Mouse (Mus musculus) embryonic facial prominence, embryonic 10.5 days (tissue): ENCODE results near the gene Cacna1c. TPM values are rescaled to one million over a fixed set of nuclear protein-coding genes. Genes with fewer than 3 reads are reported as not detected.

Experiments
- DNase-seq: peaks from one replicate; pipeline ENCODE4 v3.0.0-alpha.2; 2017; ENCODE audit warnings: low spot score
- H3K27ac ChIP-seq: fragments of 300-500 bp; sonication (generic); replicated peaks from 2 replicates; pipeline ENCODE4 v1.5.1; 2016; ENCODE audit warnings: mild to moderate bottlenecking
- H3K27me3 ChIP-seq: fragments of 300-500 bp; sonication (generic); replicated peaks from 2 replicates; pipeline ENCODE4 v1.6.1; 2016; ENCODE audit warnings: low read depth, mild to moderate bottlenecking; ENCODE audit not compliant: poor library complexity, severe bottlenecking
- H3K36me3 ChIP-seq: fragments of 300-500 bp; sonication (generic); replicated peaks from 2 replicates; pipeline ENCODE4 v1.6.1; 2016; ENCODE audit warnings: mild to moderate bottlenecking, moderate library complexity
- H3K4me1 ChIP-seq: fragments of 300-500 bp; sonication (generic); 2 replicates; pipeline ENCODE4 v1.6.1; 2016
- H3K4me3 ChIP-seq: fragments of 300-500 bp; sonication (generic); 2 replicates; pipeline ENCODE4 v1.5.1; 2016; ENCODE audit warnings: mild to moderate bottlenecking, moderate library complexity
- H3K9me3 ChIP-seq: fragments of 300-500 bp; sonication (generic); 2 replicates; pipeline ENCODE4 v1.6.1; 2016; ENCODE audit warnings: mild to moderate bottlenecking
- WGBS: fragments of 180-500 bp; shearing (Covaris S2); methylation state at CpG from one replicate; pipeline ENCODE4 v1.1.7; 2016; 5-methylcytosine and 5-hydroxymethylcytosine counted together
- polyA plus RNA-seq: library from polyadenylated mRNA; unstranded; fragments of >200 nt; fragmentation: Nextera tagmentation; extraction: Ambion mirVana; gene quantifications from 2 replicates; pipeline ENCODE4 v1.2.1, GENCODE M21; 2016

Cacna1c gene
- polyA plus RNA-seq, 1 experiment from 2014 or later, result 4.9 TPM

GRCm38 (mm10) chr6:119034947-119035346 lies 161.3 kb downstream of the Cacna1c start:
- H3K4me3 ChIP-seq, result no peak overlapping the region
- 85% methylated on average over 2 of the region's 2 CpGs for WGBS
- H3K9me3 ChIP-seq, result peaks cover 2% of the 10 kb centered on the region; the same call in 1 of the 2 replicates
- peaks cover 16% of the 10 kb centered on the region for H3K4me1 ChIP-seq
- H3K36me3 ChIP-seq, result peaks cover 9% of the 10 kb centered on the region
- no peaks in the 10 kb centered on the region for H3K27me3 ChIP-seq
- DNase-seq, result no peak
- no peak overlapping the region for H3K27ac ChIP-seq

DNA sequence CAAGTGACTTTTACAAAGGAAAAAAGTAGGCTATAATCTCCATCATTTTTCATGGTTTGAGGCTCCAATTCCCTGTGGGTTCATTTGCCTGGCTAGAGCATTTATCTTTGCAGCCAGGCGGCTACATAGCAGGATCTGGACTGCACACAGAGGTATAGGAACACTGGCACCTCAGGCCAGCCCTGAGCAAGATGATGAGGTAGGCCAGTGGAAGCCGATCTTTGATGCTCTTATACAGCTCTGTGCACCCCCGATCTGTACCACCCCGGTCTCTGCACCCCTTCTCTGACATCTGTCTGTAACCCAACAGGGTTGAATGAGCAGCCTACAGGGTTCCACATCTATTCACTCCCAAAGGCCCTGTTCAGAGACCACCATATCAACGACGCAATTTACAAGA lies 168.3 kb downstream of the Cacna1c start:
- H3K27ac ChIP-seq, result no peak overlapping the region
- DNase-seq, result no peak
- no peaks in the 10 kb centered on the region for H3K36me3 ChIP-seq
- WGBS, result 81% methylated on average over 6 of the region's 6 CpGs
- peaks cover 10% of the 10 kb centered on the region for H3K4me1 ChIP-seq
- no peak overlapping the region for H3K4me3 ChIP-seq
- H3K9me3 ChIP-seq, result no peaks in the 10 kb centered on the region
- H3K27me3 ChIP-seq, result no peaks in the 10 kb centered on the region

DNA sequence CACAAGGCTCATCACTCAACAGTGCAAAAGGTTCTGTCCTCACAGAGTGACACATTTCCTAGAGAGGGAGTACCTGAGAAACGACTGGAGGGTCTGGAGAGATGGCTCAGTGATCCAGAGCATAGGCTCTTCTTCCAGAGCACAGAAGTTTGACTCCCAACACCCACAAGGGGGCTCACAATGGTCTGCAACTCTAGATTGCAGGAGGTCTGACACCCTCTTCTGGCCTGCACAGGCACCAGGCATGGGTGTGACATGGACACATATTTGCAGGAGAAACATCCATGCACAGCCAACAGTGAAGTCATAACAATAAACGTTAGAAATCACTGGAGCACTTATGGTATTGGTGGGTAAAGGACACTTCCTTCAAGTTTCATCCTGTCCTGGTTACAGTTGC lies 173.4 kb downstream of the Cacna1c start:
- no peaks in the 10 kb centered on the region for H3K9me3 ChIP-seq
- no peaks in the 10 kb centered on the region for H3K36me3 ChIP-seq
- H3K27me3 ChIP-seq, result no peaks in the 10 kb centered on the region
- H3K4me3 ChIP-seq, result no peak overlapping the region
- WGBS, result 68% methylated on average over 2 of the region's 2 CpGs
- H3K4me1 ChIP-seq, result peaks cover 35% of the 10 kb centered on the region
- no peak for DNase-seq
- no peak overlapping the region for H3K27ac ChIP-seq

DNA sequence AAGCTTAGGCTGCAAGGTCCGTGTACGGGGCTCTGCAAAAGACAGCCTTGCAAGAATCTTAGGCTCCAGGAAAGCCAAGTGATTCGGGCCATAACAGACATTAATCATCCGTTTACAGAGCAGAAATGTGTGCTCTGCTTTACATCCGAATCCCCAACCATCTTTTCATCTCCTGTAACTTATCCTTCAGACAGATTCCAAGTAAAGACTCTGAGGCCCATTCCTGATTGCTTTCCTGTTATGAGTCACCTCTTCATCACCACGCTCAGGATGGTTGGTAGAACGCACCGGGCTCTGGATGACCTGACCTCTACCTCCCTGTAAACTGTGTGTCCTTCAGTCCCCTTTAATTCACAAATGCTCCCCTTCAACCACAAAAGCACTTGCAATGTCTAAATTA lies 175.0 kb downstream of the Cacna1c start:
- Histone ChIP-seq H3K27me3 (no peaks in the 10 kb centered on the region), H3K9me3 (no peaks in the 10 kb centered on the region), H3K27ac (no peak overlapping the region), H3K4me1 (peaks cover 37% of the 10 kb centered on the region), H3K4me3 (no peak overlapping the region), H3K36me3 (no peaks in the 10 kb centered on the region)
- 80% methylated on average over 8 of the region's 8 CpGs for WGBS
- no peak for DNase-seq

DNA sequence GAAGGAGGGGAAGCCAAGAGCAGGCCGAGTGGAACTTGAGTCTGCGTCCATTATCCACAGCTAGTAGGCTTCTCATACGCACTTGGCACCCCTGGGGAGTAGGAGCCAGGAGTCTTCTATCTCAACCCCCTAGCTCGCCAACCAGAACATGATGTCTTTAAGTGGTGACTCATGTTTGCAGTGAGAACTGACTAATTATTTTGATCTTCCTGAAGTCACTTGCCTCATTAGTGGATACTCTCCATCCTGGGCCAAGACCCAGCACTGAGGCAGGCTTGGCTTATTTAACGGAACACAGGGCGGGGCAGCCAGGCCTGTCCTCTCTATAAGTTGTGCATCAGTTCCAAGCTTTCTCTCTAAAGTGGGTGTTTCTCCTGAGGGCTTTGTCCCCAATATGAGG lies 177.3 kb downstream of the Cacna1c start:
- 93% methylated on average over 6 of the region's 6 CpGs for WGBS
- DNase-seq, result no peak
- Histone ChIP-seq H3K4me1 (peaks cover 48% of the 10 kb centered on the region), H3K27me3 (no peaks in the 10 kb centered on the region), H3K36me3 (no peaks in the 10 kb centered on the region), H3K9me3 (no peaks in the 10 kb centered on the region), H3K27ac (no peak overlapping the region), H3K4me3 (no peak overlapping the region)

DNA sequence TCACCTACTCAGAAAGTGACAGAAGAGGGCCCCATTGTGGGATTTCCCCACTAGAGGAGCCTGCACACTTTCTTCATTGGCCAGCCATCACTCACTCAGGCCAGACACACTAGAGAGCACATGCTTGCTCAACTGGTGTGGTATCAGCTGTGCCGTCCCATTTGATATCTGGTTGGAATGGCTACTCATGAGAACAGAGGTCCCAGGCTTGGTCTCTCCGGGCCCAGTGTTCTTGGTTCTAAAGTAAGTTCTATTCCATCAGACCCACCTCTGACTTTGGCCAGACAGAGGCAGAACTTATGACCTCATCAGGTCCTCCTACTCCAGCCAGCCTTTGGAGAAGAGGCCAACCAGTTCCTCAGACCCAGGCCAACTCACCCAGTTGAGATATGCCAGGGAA lies 178.0 kb downstream of the Cacna1c start:
- no peak overlapping the region for H3K4me3 ChIP-seq
- H3K4me1 ChIP-seq, result peaks cover 48% of the 10 kb centered on the region
- H3K36me3 ChIP-seq, result no peaks in the 10 kb centered on the region
- H3K27me3 ChIP-seq, result no peaks in the 10 kb centered on the region
- 0 out of 2 replicates have a peak overlapping the region, but pooled peaks have one; percentile 15 for H3K27ac ChIP-seq
- 91% methylated on average over 2 of the region's 2 CpGs for WGBS
- no peaks in the 10 kb centered on the region for H3K9me3 ChIP-seq
- no peak for DNase-seq

GRCm38 (mm10) chr6:119017498-119017897 lies 178.7 kb downstream of the Cacna1c start:
- H3K27ac ChIP-seq, result no peak overlapping the region
- H3K27me3 ChIP-seq, result no peaks in the 10 kb centered on the region
- DNase-seq, result peak; percentile 18
- H3K36me3 ChIP-seq, result no peaks in the 10 kb centered on the region
- H3K4me1 ChIP-seq, result peaks cover 48% of the 10 kb centered on the region
- no peak overlapping the region for H3K4me3 ChIP-seq
- 72% methylated on average over 10 of the region's 10 CpGs for WGBS
- H3K9me3 ChIP-seq, result no peaks in the 10 kb centered on the region

- WGBS, result 38% methylated on average over 2 of the region's 2 CpGs
- H3K36me3 ChIP-seq, result no peaks in the 10 kb centered on the region
- DNase-seq, result peak; percentile 28
- peaks cover 38% of the 10 kb centered on the region for H3K4me1 ChIP-seq
- H3K27ac ChIP-seq, result 0 out of 2 replicates have a peak overlapping the region, but pooled peaks have one; percentile 66
- H3K27me3 ChIP-seq, result no peaks in the 10 kb centered on the region
- H3K9me3 ChIP-seq, result no peaks in the 10 kb centered on the region
- no peak overlapping the region for H3K4me3 ChIP-seq
Measured at GRCm38 (mm10) chr6:119015346-119015745, 180.9 kb downstream of the Cacna1c start.

DNA sequence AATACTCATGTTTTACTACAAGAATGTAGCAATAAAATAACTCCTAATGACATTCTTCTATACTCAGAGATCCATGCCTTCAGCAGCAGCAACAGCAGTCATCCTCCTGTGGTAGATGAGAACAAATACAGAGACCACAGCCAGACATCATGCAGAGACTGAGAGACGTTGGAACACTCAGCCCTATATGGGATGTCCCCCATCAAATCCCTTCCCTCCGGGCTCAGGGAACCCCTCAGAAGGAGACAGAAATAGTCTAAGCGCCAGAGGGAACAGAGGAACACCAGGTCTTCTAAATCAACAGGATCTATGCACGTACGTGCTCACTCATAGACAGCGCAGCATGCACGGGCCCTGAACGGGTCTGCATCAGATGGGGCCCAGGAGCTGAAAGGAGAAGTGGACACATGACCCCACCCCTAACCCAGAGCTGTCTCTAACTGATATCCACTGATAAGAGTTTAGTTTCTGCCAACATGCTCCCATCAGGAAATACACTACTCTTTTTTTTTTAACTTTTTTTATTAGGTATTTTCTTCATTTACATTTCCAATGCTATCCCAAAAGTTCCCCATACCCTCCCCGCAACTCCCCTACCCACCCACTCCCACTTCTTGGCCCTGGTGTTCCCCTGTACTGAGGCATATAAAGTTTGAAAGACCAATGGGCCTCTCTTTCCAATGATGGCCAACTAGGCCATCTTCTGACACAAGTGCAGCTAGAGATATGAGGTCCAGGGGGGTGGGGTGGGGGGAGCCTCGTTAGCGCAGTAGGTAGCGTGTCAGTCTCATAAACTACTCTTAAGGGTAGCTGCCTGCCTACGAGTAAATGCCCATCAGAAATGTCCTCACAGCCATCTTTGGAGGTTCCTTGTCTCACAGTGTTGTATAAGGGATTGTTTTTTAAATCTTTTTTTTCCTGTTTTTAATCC lies 182.8 kb downstream of the Cacna1c start:
- Histone ChIP-seq H3K27me3 (no peaks in the 10 kb centered on the region), H3K4me1 (peaks cover 32% of the 10 kb centered on the region), H3K4me3 (no peak overlapping the region), H3K36me3 (no peaks in the 10 kb centered on the region), H3K9me3 (no peaks in the 10 kb centered on the region), H3K27ac (no peak overlapping the region)
- DNase-seq, result no peak
- WGBS, result 90% methylated on average over 13 of the region's 13 CpGs

DNA sequence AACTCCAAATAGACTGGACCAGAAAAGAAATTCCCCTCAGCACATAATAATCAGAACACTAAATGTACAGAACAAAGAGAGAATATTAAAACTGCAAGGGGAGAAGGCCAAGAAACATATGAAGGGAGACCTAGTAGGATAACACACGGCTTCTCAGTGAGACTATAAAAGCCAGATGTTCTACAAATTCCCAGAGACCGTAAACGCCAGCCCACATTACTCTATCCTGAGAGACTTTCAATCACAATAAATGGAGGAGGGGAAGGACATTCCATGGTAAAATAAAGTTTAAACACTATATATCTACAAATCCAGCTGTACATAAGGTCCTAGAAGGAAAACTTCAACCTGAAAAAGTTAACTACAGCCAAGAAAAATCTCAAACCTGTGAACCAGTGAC lies 185.3 kb downstream of the Cacna1c start:
- Histone ChIP-seq H3K9me3 (no peaks in the 10 kb centered on the region), H3K36me3 (no peaks in the 10 kb centered on the region), H3K4me3 (no peak overlapping the region), H3K27ac (no peak overlapping the region), H3K27me3 (no peaks in the 10 kb centered on the region), H3K4me1 (peaks cover 15% of the 10 kb centered on the region)
- WGBS, result 60% methylated on average over 3 of the region's 3 CpGs
- DNase-seq, result no peak

DNA sequence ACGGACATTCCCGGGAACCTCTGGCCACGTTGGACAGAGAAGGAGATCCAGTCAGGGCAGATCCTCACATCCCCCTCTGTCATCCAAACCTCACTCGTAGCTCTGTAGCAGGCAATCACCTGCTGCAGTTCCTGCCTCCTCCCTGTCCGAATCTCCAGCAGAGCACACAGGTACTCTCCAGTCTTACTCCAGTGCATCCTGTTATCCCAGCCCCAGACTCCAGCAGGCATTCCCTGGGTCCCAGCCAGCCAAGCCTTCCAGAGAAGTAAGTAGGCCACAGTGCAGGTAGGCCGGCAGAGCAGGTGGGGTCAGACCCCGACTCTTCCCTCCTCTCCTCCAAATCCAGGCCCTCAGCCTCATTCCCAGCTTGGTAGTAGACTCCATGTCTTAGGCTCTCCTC lies 186.7 kb downstream of the Cacna1c start:
- DNase-seq, result no peak
- no peak overlapping the region for H3K27ac ChIP-seq
- H3K4me1 ChIP-seq, result 0 out of 2 replicates have a peak, but pooled peaks cover 10% of the 10 kb centered on the region
- H3K4me3 ChIP-seq, result no peak overlapping the region
- H3K9me3 ChIP-seq, result no peaks in the 10 kb centered on the region
- H3K27me3 ChIP-seq, result no peaks in the 10 kb centered on the region
- H3K36me3 ChIP-seq, result no peaks in the 10 kb centered on the region
- WGBS, result 86% methylated on average over 7 of the region's 7 CpGs

DNA sequence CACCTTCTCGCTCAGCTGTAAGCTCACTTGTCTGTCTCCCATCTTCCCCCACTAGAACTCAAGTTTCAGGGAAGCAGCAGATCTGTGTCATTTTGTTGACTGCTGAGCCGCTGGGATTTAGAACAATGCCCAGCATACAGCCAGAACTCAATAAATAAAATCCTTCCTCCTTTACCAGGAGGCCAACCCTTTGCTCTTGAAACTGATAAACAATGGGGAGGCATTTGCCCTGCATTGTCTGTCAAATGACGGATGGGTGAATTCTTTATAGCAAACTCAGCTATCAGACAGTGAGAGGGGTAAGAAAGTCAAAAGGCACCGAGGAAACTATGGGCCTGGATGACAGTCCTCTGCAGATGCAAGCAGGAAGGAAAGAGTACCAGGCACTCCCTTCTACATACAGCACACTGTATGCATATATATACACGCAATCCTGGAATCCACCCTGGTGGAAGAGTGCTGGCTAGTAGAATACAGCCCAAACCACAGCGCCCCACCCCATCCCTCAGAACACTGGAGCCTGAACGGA lies 187.5 kb downstream of the Cacna1c start:
- Histone ChIP-seq H3K36me3 (no peaks in the 10 kb centered on the region), H3K9me3 (no peaks in the 10 kb centered on the region), H3K27me3 (no peaks in the 10 kb centered on the region), H3K4me3 (no peak overlapping the region), H3K27ac (no peak overlapping the region), H3K4me1 (0 out of 2 replicates have a peak, but pooled peaks cover 10% of the 10 kb centered on the region)
- WGBS, result 78% methylated on average over 7 of the region's 7 CpGs
- DNase-seq, result no peak

- Histone ChIP-seq H3K36me3 (no peaks in the 10 kb centered on the region), H3K4me3 (no peak overlapping the region), H3K4me1 (peaks cover 24% of the 10 kb centered on the region), H3K27ac (no peak overlapping the region), H3K27me3 (no peaks in the 10 kb centered on the region), H3K9me3 (no peaks in the 10 kb centered on the region)
- 88% methylated on average over 5 of the region's 5 CpGs for WGBS
- DNase-seq, result no peak
Measured at GRCm38 (mm10) chr6:119004596-119004995, 191.6 kb downstream of the Cacna1c start.
